In genomic region chr2:122043926-122044325, GRCm38 (mm10) we compare ENCODE assay signal across 22 mouse cellular contexts.
"Had no signal": no experiment of that assay in that cellular context is flagged by ENCODE, and none has a peak within 500 bp of the region (broad histone marks: within the 10 kb centered on the region; RNA-seq: fewer than 3 reads in every experiment).

No protein-coding gene starts in this region.

- H3K4me1 ChIP-seq: heart, embryonic 13.5 days; heart, embryonic 15.5 days; hindbrain, embryonic 13.5 days; hindbrain, embryonic 15.5 days; limb, embryonic 10.5 days; limb, embryonic 12.5 days had no signal

- DNase-seq: gastrocnemius, postnatal 14 days; gastrocnemius, postnatal 36 days; heart, adult 11 months; heart, adult 2 months; heart, postnatal 14 days; heart, postnatal 36 days; kidney, adult 11 months; kidney, adult 8-10 months; kidney, postnatal 10 days; kidney, postnatal 25 days; kidney, postnatal 4 days had no signal

- H3K27ac ChIP-seq: heart, adult 2 months; heart, embryonic 13.5 days; heart, embryonic 15.5 days; hindbrain, embryonic 13.5 days; hindbrain, embryonic 15.5 days; hindbrain, postnatal 0 days; layer of hippocampus, adult 2 months; left cerebral cortex, adult 2 months; limb, embryonic 10.5 days; limb, embryonic 12.5 days had no signal

- H3K4me2 ChIP-seq: heart, embryonic 11.5 days; heart, embryonic 13.5 days; heart, embryonic 15.5 days; hindbrain, embryonic 13.5 days; hindbrain, embryonic 15.5 days; limb, embryonic 12.5 days had no signal

- H3K9me3 ChIP-seq: heart, embryonic 13.5 days; heart, embryonic 15.5 days; hindbrain, embryonic 13.5 days; hindbrain, embryonic 15.5 days; limb, embryonic 10.5 days; limb, embryonic 12.5 days had no signal

- H3K9ac ChIP-seq: heart, embryonic 13.5 days; heart, embryonic 15.5 days; hindbrain, embryonic 13.5 days; hindbrain, embryonic 15.5 days; limb, embryonic 12.5 days had no signal

- H3K4me3 ChIP-seq: heart, adult 2 months; heart, embryonic 13.5 days; heart, embryonic 15.5 days; hindbrain, embryonic 13.5 days; hindbrain, embryonic 15.5 days; layer of hippocampus, adult 2 months; left cerebral cortex, adult 2 months; limb, embryonic 10.5 days; limb, embryonic 12.5 days had no signal

- ATAC-seq: hindbrain, postnatal 0 days; intestine, embryonic 16.5 days had no signal

- H3K27me3 ChIP-seq: heart, embryonic 13.5 days; heart, embryonic 15.5 days; hindbrain, embryonic 13.5 days; hindbrain, embryonic 15.5 days; limb, embryonic 12.5 days had no signal
